Mouse (Mus musculus): ENCODE measurements around the gene Mettl9. TPM values are rescaled to one million over a fixed set of nuclear protein-coding genes. Genes with fewer than 3 reads are reported as not detected.
A peak's percentile ranks its signal among the peaks of the same experiment; 100 is the strongest.

Gene Mettl9
- polyA plus RNA-seq, 1 experiment from 2014 or later: 203 TPM

DNA sequence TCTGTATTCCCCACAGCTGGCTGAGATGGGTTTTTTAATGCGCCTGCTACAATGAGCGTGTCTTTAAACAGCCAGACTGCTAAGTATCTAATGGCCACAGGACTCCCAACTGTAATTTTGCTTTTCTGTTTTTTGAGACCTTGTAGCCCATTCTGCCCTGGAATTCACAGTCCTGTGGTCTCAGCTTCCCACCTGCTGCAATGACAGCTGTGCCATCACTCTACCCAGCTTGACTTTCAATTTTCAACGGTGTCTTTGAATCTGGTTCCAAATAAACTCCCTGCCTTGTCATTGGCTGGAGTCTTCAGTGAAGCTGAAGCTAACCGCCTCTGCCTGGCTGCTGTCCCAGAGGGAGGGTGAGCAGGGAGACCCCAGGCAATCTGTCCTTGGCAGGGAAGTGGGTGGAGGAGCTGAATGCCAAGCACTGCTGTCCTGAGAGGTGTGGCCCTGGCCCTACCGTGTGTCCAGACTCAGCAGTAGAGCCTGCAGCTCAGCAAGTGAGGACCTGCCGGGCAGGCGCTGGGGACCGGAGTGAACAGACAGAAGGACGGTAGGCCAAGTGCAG is 48.8 kb downstream of the Mettl9 start:
- H3K36me3 ChIP-seq (ENCODE audit: control insufficient read depth, insufficient read depth, low read length): peaks cover 8% of the 10 kb centered on the region; the same call in 1 of the 2 replicates
- WGBS: 81% methylated on average over 9 of the region's 9 CpGs

DNA sequence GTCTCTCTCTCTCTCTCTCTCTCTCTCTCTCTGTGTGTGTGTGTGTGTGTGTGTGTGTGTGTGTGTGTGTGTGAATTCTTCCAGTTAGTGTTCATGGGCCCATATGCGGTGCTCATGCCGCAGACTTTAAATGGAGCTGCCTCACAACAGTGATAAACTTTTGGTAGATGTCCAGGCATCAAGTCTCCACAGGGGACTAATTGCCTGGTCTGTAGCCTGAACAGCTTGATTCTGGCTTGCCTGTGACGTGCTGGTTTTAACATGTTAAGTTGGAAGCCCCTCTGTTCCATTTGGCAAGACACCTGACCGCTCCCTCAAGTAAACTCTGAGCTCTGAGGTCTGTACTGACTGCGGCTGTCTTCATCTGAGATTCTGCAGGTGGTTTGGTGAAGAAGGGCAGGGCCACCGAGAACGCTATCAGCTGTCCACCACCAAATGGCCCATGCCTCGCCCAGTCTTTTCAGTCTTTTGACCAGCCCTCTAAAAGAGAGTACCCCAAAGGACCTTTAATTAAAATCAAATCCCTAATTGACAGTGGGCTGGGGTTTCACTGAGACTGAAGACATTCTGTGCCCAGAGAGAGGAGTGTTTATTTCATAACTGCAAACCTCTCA is 50.7 kb downstream of the Mettl9 start:
- no peak overlapping the region for H3K27ac ChIP-seq (ENCODE audit: low read depth, low read length)
- H3K36me3 ChIP-seq (ENCODE audit: control insufficient read depth, insufficient read depth, low read length): no peaks in the 10 kb centered on the region
- H3K9me3 ChIP-seq (ENCODE audit: control insufficient read depth, low read length): no peaks in the 10 kb centered on the region
- no peaks in the 10 kb centered on the region for H3K4me1 ChIP-seq (ENCODE audit: control insufficient read depth, insufficient read depth, low read length)
- H3K4me2 ChIP-seq (replicated peaks; ENCODE audit: low read depth, low read length): no peak overlapping the region
- no peak overlapping the region for H3K4me3 ChIP-seq (ENCODE audit: low read length)
- WGBS: 68% methylated on average over 8 of the region's 8 CpGs
- H3K9ac ChIP-seq (ENCODE audit: low read depth, low read length): no peak overlapping the region
- no peak for ATAC-seq (ENCODE audit: low FRiP score, low TSS enrichment)
- H3K27me3 ChIP-seq (ENCODE audit: control insufficient read depth, insufficient read depth, low read length): no peaks in the 10 kb centered on the region

More for the DNA sequence above, 48.8 kb downstream of the Mettl9 start:
- Histone ChIP-seq H3K9ac (ENCODE audit: low read depth, low read length) (no peak overlapping the region), H3K4me1 (ENCODE audit: control insufficient read depth, insufficient read depth, low read length) (no peaks in the 10 kb centered on the region), H3K9me3 (ENCODE audit: control insufficient read depth, low read length) (no peaks in the 10 kb centered on the region), H3K27me3 (ENCODE audit: control insufficient read depth, insufficient read depth, low read length) (no peaks in the 10 kb centered on the region), H3K4me2 (replicated peaks; ENCODE audit: low read depth, low read length) (no peak overlapping the region), H3K4me3 (ENCODE audit: low read length) (no peak overlapping the region), H3K27ac (ENCODE audit: low read depth, low read length) (no peak overlapping the region)
- ATAC-seq (ENCODE audit: low FRiP score, low TSS enrichment): no peak

DNA sequence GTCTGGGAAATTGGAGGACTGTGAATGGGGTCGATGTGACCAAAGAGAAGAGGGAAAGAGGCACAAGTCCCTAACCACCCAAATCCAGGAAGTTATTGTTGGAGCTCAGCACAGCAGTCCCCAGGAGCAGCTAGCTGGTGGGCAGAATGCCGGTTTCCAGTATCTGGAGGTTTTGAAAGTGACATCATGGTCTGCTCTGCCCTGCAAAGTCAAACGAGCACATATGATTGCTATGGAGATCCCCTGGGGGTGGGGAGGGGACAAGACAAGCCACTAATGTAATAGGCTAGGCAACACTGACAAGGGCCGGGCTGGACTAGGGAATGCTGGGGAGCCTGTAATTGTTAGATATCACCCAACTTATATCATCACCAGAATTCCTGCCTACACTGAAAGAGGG is 51.3 kb downstream of the Mettl9 start:
- Histone ChIP-seq H3K27ac (ENCODE audit: low read depth, low read length) (no peak overlapping the region), H3K9ac (ENCODE audit: low read depth, low read length) (no peak overlapping the region), H3K36me3 (ENCODE audit: control insufficient read depth, insufficient read depth, low read length) (no peaks in the 10 kb centered on the region), H3K27me3 (ENCODE audit: control insufficient read depth, insufficient read depth, low read length) (no peaks in the 10 kb centered on the region), H3K4me3 (ENCODE audit: low read length) (no peak overlapping the region), H3K9me3 (ENCODE audit: control insufficient read depth, low read length) (no peaks in the 10 kb centered on the region), H3K4me2 (replicated peaks; ENCODE audit: low read depth, low read length) (no peak overlapping the region), H3K4me1 (ENCODE audit: control insufficient read depth, insufficient read depth, low read length) (no peaks in the 10 kb centered on the region)
- no peak for ATAC-seq (ENCODE audit: low FRiP score, low TSS enrichment)
- WGBS: 26% methylated on average over 4 of the region's 4 CpGs

DNA sequence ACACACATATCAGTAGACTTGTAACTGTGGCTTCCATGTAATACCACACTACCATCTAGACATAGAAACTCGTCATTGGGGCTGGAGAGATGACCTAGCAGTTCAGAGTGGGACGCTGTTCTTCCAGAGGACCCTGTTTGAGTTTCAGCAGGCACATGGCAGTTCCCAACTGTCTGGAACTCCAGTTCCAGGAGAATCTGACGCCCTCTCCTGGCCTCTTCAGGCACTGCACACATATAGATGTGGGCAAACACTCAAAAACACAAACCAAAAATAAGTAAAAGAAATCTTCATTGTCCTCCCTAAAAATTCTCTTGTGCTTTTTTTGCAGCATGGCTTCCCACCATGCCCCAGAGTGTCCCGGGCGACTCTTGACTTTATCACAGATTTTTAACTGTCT is 54.5 kb downstream of the Mettl9 start:
- Histone ChIP-seq H3K9me3 (ENCODE audit: control insufficient read depth, low read length) (no peaks in the 10 kb centered on the region), H3K27me3 (ENCODE audit: control insufficient read depth, insufficient read depth, low read length) (no peaks in the 10 kb centered on the region), H3K27ac (ENCODE audit: low read depth, low read length) (no peak overlapping the region), H3K9ac (ENCODE audit: low read depth, low read length) (no peak overlapping the region), H3K4me3 (ENCODE audit: low read length) (no peak overlapping the region), H3K4me1 (ENCODE audit: control insufficient read depth, insufficient read depth, low read length) (no peaks in the 10 kb centered on the region), H3K4me2 (replicated peaks; ENCODE audit: low read depth, low read length) (no peak overlapping the region), H3K36me3 (ENCODE audit: control insufficient read depth, insufficient read depth, low read length) (no peaks in the 10 kb centered on the region)
- no peak for ATAC-seq (ENCODE audit: low FRiP score, low TSS enrichment)
- WGBS: 79% methylated on average over 5 of the region's 5 CpGs

DNA sequence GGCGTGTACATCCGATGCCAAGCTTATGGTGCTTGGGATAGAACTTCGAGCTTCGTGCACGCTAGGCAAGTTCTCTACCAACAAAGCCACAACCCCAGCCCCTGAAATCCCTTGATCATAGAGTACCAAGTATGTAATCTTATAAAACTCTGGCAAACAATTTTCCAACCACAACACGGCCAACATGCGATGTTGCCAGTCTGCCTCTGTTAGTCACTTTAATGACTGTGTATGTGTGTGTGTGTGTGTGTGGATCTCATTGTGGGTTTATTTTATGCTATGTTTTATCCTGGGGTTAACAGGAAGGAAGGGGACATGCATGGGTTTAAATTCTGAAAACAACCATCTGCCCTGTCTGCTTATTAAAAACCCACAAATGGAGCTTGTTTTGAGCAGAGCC is 56.5 kb downstream of the Mettl9 start:
- ATAC-seq (ENCODE audit: low FRiP score, low TSS enrichment): no peak
- H3K27ac ChIP-seq (ENCODE audit: low read depth, low read length): no peak overlapping the region
- H3K4me1 ChIP-seq (ENCODE audit: control insufficient read depth, insufficient read depth, low read length): no peaks in the 10 kb centered on the region
- no peak overlapping the region for H3K4me3 ChIP-seq (ENCODE audit: low read length)
- no peaks in the 10 kb centered on the region for H3K27me3 ChIP-seq (ENCODE audit: control insufficient read depth, insufficient read depth, low read length)
- no peak overlapping the region for H3K9ac ChIP-seq (ENCODE audit: low read depth, low read length)
- H3K9me3 ChIP-seq (ENCODE audit: control insufficient read depth, low read length): no peaks in the 10 kb centered on the region
- no peak overlapping the region for H3K4me2 ChIP-seq (replicated peaks; ENCODE audit: low read depth, low read length)
- no peaks in the 10 kb centered on the region for H3K36me3 ChIP-seq (ENCODE audit: control insufficient read depth, insufficient read depth, low read length)
- WGBS: 89% methylated on average over 7 of the region's 7 CpGs

DNA sequence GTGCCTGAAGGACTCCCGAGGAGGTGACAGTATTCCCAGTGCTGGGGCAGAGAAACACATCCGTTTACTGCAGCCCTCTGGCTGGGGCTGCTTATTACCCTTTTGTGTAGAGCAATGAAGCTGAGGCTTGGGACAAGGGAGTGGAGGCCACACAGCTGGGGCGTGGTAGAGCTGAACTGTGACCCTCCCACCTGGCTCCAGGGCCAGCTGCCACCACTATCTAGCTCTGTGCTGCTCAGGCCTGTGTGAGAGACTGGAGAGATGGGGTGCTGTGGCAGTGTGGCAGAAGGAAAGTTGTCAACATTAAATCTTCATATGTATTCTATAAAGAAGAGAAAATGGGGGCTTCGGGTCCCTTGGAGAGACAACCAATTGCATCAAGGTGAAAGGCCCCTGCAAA is 58.8 kb downstream of the Mettl9 start:
- H3K9ac ChIP-seq (ENCODE audit: low read depth, low read length): no peak overlapping the region
- no peak overlapping the region for H3K4me3 ChIP-seq (ENCODE audit: low read length)
- no peaks in the 10 kb centered on the region for H3K27me3 ChIP-seq (ENCODE audit: control insufficient read depth, insufficient read depth, low read length)
- H3K4me2 ChIP-seq (replicated peaks; ENCODE audit: low read depth, low read length): no peak overlapping the region
- no peak overlapping the region for H3K27ac ChIP-seq (ENCODE audit: low read depth, low read length)
- H3K4me1 ChIP-seq (ENCODE audit: control insufficient read depth, insufficient read depth, low read length): no peaks in the 10 kb centered on the region
- 40% methylated on average over 4 of the region's 4 CpGs for WGBS
- no peak for ATAC-seq (ENCODE audit: low FRiP score, low TSS enrichment)
- no peaks in the 10 kb centered on the region for H3K9me3 ChIP-seq (ENCODE audit: control insufficient read depth, low read length)
- no peaks in the 10 kb centered on the region for H3K36me3 ChIP-seq (ENCODE audit: control insufficient read depth, insufficient read depth, low read length)

DNA sequence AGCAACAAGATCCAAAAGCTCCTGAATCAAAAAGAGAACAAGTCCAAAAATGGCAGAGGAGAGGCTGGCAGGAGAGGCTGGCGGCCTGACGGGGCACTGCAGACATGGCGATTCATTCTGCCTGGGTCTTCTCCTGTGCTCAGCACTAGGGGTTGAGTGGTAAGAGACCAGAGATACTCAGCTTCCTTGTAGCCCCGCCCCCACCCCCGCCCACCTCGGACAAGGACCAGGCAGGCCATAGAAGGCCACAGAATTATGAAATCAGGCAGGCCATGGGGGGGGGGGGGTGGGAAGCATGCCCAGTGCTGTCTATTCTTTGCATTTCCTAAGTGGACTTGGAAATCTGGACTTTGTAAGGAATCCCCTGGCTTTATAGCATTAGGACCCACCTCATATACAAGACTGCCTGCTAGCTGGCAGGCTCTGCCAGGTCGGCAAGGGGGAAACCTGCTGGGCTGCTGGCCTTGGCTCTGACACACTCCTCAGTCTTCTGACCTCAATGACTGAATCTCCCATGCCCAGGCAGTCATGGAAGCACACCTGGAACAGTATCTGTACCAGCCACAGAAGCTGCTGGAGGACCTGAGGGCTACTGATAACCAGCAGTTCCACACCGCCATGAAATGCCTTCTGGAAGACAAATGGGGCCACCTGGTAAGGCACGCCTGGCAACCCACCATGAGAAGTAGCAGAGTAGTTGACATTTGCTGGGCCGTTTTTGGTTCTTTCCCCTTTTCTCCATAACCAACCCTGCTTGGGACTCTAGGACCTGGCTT is 64.6 kb downstream of the Mettl9 start:
- Histone ChIP-seq H3K36me3 (ENCODE audit: control insufficient read depth, insufficient read depth, low read length) (no peaks in the 10 kb centered on the region), H3K4me3 (ENCODE audit: low read length) (no peak overlapping the region), H3K9ac (ENCODE audit: low read depth, low read length) (no peak overlapping the region), H3K27me3 (ENCODE audit: control insufficient read depth, insufficient read depth, low read length) (no peaks in the 10 kb centered on the region), H3K4me1 (ENCODE audit: control insufficient read depth, insufficient read depth, low read length) (no peaks in the 10 kb centered on the region), H3K4me2 (replicated peaks; ENCODE audit: low read depth, low read length) (no peak overlapping the region), H3K9me3 (ENCODE audit: control insufficient read depth, low read length) (no peaks in the 10 kb centered on the region), H3K27ac (ENCODE audit: low read depth, low read length) (no peak overlapping the region)
- no peak for ATAC-seq (ENCODE audit: low FRiP score, low TSS enrichment)
- 81% methylated on average over 9 of the region's 10 CpGs for WGBS

DNA sequence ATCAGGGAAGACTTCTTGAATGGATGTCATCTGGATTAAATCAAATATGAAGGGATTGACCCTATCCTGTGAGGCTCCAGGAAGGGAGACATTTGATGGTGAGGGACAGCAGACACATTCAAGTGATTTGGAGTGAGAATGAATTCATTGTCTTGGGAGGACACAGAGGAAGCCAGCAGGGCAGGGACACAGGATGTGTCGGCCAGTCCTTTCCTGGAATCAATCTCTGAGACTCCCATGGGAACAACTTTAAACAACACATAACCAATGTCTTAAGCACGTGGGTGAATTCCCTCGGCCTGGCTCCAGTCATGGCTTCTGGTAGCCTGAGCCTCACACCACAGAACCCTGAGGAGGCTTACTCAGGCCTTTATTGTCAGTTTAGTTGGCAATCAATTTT is 73.6 kb downstream of the Mettl9 start:
- no peaks in the 10 kb centered on the region for H3K9me3 ChIP-seq (ENCODE audit: control insufficient read depth, low read length)
- no peak overlapping the region for H3K27ac ChIP-seq (ENCODE audit: low read depth, low read length)
- H3K4me2 ChIP-seq (replicated peaks; ENCODE audit: low read depth, low read length): no peak overlapping the region
- H3K9ac ChIP-seq (ENCODE audit: low read depth, low read length): no peak overlapping the region
- H3K36me3 ChIP-seq (ENCODE audit: control insufficient read depth, insufficient read depth, low read length): no peaks in the 10 kb centered on the region
- H3K4me3 ChIP-seq (ENCODE audit: low read length): no peak overlapping the region
- ATAC-seq (ENCODE audit: low FRiP score, low TSS enrichment): no peak
- no peaks in the 10 kb centered on the region for H3K4me1 ChIP-seq (ENCODE audit: control insufficient read depth, insufficient read depth, low read length)
- no peaks in the 10 kb centered on the region for H3K27me3 ChIP-seq (ENCODE audit: control insufficient read depth, insufficient read depth, low read length)
- WGBS: 56% methylated on average over 3 of the region's 3 CpGs

DNA sequence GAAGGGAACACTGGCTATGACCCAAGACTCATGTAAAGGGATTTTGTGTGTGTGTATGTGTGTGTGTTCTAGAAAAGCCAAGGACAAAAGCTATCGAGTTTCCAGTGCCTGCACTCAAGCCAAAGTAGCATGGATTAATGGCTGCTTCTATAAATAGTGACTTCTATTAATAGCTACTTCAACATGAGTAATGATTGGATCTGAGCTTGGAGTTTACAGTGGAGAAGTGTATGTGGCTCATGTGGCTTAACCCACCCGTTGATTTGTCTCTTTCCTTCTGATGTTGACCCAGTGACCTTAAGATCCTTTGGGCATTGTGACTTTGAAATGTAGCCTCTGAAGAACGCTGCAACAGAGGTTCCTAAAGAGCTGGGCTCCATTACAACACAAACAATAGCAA is 77.1 kb downstream of the Mettl9 start:
- Histone ChIP-seq H3K36me3 (ENCODE audit: control insufficient read depth, insufficient read depth, low read length) (no peaks in the 10 kb centered on the region), H3K27ac (ENCODE audit: low read depth, low read length) (no peak overlapping the region), H3K9me3 (ENCODE audit: control insufficient read depth, low read length) (no peaks in the 10 kb centered on the region), H3K4me3 (ENCODE audit: low read length) (no peak overlapping the region), H3K27me3 (ENCODE audit: control insufficient read depth, insufficient read depth, low read length) (no peaks in the 10 kb centered on the region), H3K9ac (ENCODE audit: low read depth, low read length) (no peak overlapping the region), H3K4me1 (ENCODE audit: control insufficient read depth, insufficient read depth, low read length) (no peaks in the 10 kb centered on the region), H3K4me2 (replicated peaks; ENCODE audit: low read depth, low read length) (no peak overlapping the region)
- peak; percentile 43; the same call in 1 of the 2 replicates for ATAC-seq (ENCODE audit: low FRiP score, low TSS enrichment)
- 21% methylated on average over 3 of the region's 3 CpGs for WGBS

All from kidney, embryonic 14.5 days (tissue).